Mouse (Mus musculus) MEL-GATA-1-ER (cell line): ENCODE measurements around the gene Lyrm9.

Experiments
- DNase-seq: peaks from one replicate; pipeline ENCODE4 v3.0.0-alpha.2; 2012; ENCODE audit warnings: low read depth; ENCODE audit errors: extremely low read depth

The Lyrm9 gene

GRCm38 (mm10) chr11:78814461-78814941 is 11.9 kb upstream of the Lyrm9 start:
- no peak for DNase-seq

GRCm38 (mm10) chr11:78815986-78816792 is 10.2 kb upstream of the Lyrm9 start:
- no peak for DNase-seq

- DNase-seq = no peak
Observed at GRCm38 (mm10) chr11:78817311-78818022, 8.9 kb upstream of the Lyrm9 start.

- DNase-seq = no peak
Observed at GRCm38 (mm10) chr11:78820337-78821000, 5.9 kb upstream of the Lyrm9 start.

GRCm38 (mm10) chr11:78822792-78823498 is 3.4 kb upstream of the Lyrm9 start:
- no peak for DNase-seq

GRCm38 (mm10) chr11:78827546-78827945 is 1.2 kb downstream of the Lyrm9 start:
- no peak for DNase-seq

- no peak for DNase-seq
Observed at GRCm38 (mm10) chr11:78828386-78828785, 2.0 kb downstream of the Lyrm9 start.

- DNase-seq = no peak
Observed at GRCm38 (mm10) chr11:78829373-78829772, 3.0 kb downstream of the Lyrm9 start.

- DNase-seq = no peak
Observed at GRCm38 (mm10) chr11:78830180-78830579, 3.8 kb downstream of the Lyrm9 start.

GRCm38 (mm10) chr11:78831716-78832115 is 5.3 kb downstream of the Lyrm9 start:
- no peak for DNase-seq

- no peak for DNase-seq
Observed at GRCm38 (mm10) chr11:78832117-78832726, 5.8 kb downstream of the Lyrm9 start.

GRCm38 (mm10) chr11:78832816-78833314 is 6.5 kb downstream of the Lyrm9 start:
- peak; percentile 99 for DNase-seq

- no peak for DNase-seq
Observed at GRCm38 (mm10) chr11:78836486-78836885, 10.1 kb downstream of the Lyrm9 start.

GRCm38 (mm10) chr11:78837989-78838388 is 11.6 kb downstream of the Lyrm9 start:
- DNase-seq = no peak

GRCm38 (mm10) chr11:78839491-78839890 is 13.1 kb downstream of the Lyrm9 start:
- no peak for DNase-seq

GRCm38 (mm10) chr11:78840141-78840540 is 13.8 kb downstream of the Lyrm9 start:
- no peak for DNase-seq

- no peak for DNase-seq
Observed at GRCm38 (mm10) chr11:78841987-78842386, 15.6 kb downstream of the Lyrm9 start.

GRCm38 (mm10) chr11:78846620-78847019 is 20.2 kb downstream of the Lyrm9 start:
- no peak for DNase-seq

- no peak for DNase-seq
Observed at GRCm38 (mm10) chr11:78847884-78848848, 21.8 kb downstream of the Lyrm9 start.

- no peak for DNase-seq
Observed at GRCm38 (mm10) chr11:78849859-78850258, 23.5 kb downstream of the Lyrm9 start.
